Mouse (Mus musculus) urinary bladder, postnatal 25 days (tissue): ENCODE results near the gene 4930503E14Rik.
"Not testable (repeated sequence)": the region's sequence is repeated elsewhere in the genome, so short reads cannot be mapped to it uniquely, and the experiment has no call there.

Experiments used
- DNase-seq: peaks from one replicate; pipeline ENCODE4 v3.0.0; 2022; ENCODE audit warnings: low spot score

The 4930503E14Rik gene

DNA sequence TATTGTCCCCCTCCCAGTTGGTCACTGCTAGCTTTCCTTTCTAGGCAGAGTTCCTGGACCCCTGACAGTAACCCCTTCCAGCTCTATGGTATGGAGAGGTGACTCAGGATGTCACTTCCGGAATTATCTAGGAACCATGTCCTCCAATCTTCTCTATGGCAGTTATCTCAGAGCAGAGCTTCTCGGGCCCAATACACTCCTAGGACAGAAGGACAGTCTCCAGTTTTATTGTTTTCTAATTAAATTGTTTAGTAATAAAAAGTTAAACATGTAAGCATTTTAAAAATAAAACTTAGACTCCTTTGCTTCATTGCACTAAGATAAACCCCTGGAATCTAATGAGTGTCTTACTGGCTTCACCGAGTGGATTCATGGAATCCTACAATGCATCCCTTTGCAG is at the start of gene 4930503E14Rik:
4930503E14Rik (minus strand) TSS at position 101 of the 400 bp plus-strand sequence.
- DNase-seq: not testable (repeated sequence)

DNA sequence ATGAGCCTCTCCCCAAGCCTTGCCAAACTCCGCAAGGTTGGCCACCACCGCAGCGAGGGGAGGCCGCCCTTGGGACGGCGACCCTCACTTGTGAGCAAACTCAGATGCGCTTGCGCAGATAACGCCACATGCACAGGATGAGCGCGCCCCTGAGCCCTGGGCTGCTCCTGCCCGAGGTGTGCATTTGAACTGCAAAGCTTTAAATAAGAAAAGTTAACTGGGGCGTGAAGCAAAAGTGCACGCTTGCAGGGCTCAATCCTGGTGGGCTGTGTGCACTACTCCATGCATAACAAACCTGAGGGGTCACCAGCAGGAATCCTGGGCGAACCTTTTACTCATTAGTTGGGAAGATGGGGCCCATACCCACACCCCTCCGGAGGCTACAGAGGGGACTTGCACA is 35.0 kb upstream of the 4930503E14Rik start:
- DNase-seq: no peak

DNA sequence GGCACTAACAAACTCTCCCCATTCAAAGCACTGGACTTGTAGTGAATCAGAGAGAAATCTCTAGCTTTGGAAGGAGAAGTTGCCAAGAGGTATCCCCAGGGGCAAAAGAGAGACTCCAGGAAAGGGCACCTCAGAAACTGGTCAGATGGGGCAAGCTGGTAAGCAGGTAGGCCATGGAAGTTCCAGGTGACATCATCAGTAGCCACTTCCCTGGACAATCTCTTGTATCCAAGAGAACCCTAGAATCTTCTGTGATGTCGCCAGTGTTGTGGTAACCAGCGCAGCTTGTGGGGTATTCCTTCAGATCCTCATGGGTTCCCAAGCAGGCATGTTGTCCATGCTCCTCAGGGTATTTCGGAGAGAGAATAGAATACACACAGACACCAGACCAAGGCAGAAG is 15.7 kb downstream of the 4930503E14Rik start, which contains the start of gene Gm8212:
Gm8212 (plus strand) TSS at position 301 of the 400 bp plus-strand sequence.
- DNase-seq: not testable (repeated sequence)

DNA sequence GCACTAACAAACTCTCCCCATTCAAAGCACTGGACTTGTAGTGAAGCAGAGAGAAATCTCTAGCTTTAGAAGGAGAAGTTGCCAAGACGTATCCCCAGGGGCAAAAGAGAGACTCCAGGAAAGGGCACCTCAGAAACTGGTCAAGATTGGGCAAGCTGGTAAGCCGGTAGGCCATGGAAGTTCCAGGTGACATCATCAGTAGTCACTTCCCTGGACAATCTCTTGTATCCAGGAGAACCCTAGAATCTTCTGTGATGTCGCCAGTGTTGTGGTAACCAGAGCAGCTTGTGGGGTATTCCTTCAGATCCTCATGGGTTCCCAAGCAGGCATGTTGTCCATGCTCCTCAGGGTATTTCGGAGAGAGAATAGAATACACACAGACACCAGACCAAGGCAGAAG is 89.5 kb downstream of the 4930503E14Rik start, which contains the start of gene Gm3327:
Gm3327 (plus strand) TSS at position 301 of the 400 bp plus-strand sequence.
- DNase-seq: not testable (repeated sequence)
